In genomic region chr1:118390266-118390660, GRCm38 (mm10) we compare ENCODE assay signal across 7 mouse cellular contexts. TPM values are rescaled to one million over a fixed set of nuclear protein-coding genes. Genes with fewer than 3 reads are reported as not detected.
DNase-seq lines count a peak whose midpoint lies in the region; ATAC-seq and TF ChIP-seq lines count a peak whose summit lies in the region.

No protein-coding gene starts in this region.

- H3K4me2 ChIP-seq in lung, embryonic 16.5 days (ENCODE audit: low read depth, low read length), result peak overlapping the region; percentile 65

- peak overlapping the region; percentile 78 for H3K27ac ChIP-seq in lung, embryonic 16.5 days (ENCODE audit: low read length)
- H3K27ac ChIP-seq in forebrain, embryonic 10.5 days, result peak overlapping the region; percentile 97
- peak overlapping the region; percentile 96 for H3K27ac ChIP-seq in limb, embryonic 10.5 days
- H3K27ac ChIP-seq in small intestine, adult 2 months (ENCODE audit: insufficient read depth, low read depth, low read length), result no peak overlapping the region

- H3K4me1 ChIP-seq in lung, embryonic 16.5 days (replicated peaks; ENCODE audit: control insufficient read depth, insufficient read depth, low read length), result peaks cover 11% of the 10 kb centered on the region
- H3K4me1 ChIP-seq in forebrain, embryonic 10.5 days, result peaks cover 24% of the 10 kb centered on the region
- peaks cover 13% of the 10 kb centered on the region for H3K4me1 ChIP-seq in limb, embryonic 10.5 days
- H3K4me1 ChIP-seq in small intestine, adult 2 months (ENCODE audit: control insufficient read depth, insufficient read depth, insufficient read length, low read length), result no peaks in the 10 kb centered on the region; the same call in 1 of the 2 replicates

- no peak for ATAC-seq in lung, embryonic 16.5 days (ENCODE audit: low read depth)

- WGBS in lung, embryonic 16.5 days, result 15% methylated on average over 8 of the region's 8 CpGs
- WGBS in forebrain, embryonic 10.5 days, result 22% methylated on average over 8 of the region's 8 CpGs
- 24% methylated on average over 8 of the region's 8 CpGs for WGBS in limb, embryonic 10.5 days
- 19% methylated on average over 8 of the region's 8 CpGs for WGBS in small intestine, adult 2 months

- H3K9me3 ChIP-seq in lung, embryonic 16.5 days (ENCODE audit: control insufficient read depth, low read length), result no peaks in the 10 kb centered on the region
- no peaks in the 10 kb centered on the region for H3K9me3 ChIP-seq in forebrain, embryonic 10.5 days
- H3K9me3 ChIP-seq in limb, embryonic 10.5 days (replicated peaks), result no peaks in the 10 kb centered on the region

- no peak for TF ChIP-seq CTCF in small intestine, adult 2 months (IDR thresholded peaks at IDR 0.05; ENCODE audit: extremely low read depth, insufficient read length, insufficient replicate concordance, low read depth, low read length)

- no peaks in the 10 kb centered on the region for H3K36me3 ChIP-seq in lung, embryonic 16.5 days (ENCODE audit: control insufficient read depth, insufficient read depth, low read length)
- H3K36me3 ChIP-seq in forebrain, embryonic 10.5 days (replicated peaks), result peaks cover 43% of the 10 kb centered on the region
- peaks cover 28% of the 10 kb centered on the region for H3K36me3 ChIP-seq in limb, embryonic 10.5 days
- no peaks in the 10 kb centered on the region for H3K36me3 ChIP-seq in small intestine, adult 2 months (ENCODE audit: control insufficient read depth, insufficient read depth, low read length)

- TF ChIP-seq POLR2A in small intestine, adult 2 months (IDR thresholded peaks at IDR 0.05; ENCODE audit: low read depth, low read length), result no peak

- DNase-seq in lung, adult 18-20 months, result no peak
- DNase-seq in forebrain, embryonic 10.5 days (ENCODE audit: extremely low spot score, low spot score), result no peak
- DNase-seq in limb, embryonic 10.5 days (ENCODE audit: low spot score), result no peak
- DNase-seq in natural killer cell, adult 2 months (ENCODE audit: low spot score in 2 of 2), result no peak
- no peak for DNase-seq in adrenal gland, postnatal 4 days (ENCODE audit: low spot score in 2 of 2)

- no peaks in the 10 kb centered on the region for H3K27me3 ChIP-seq in lung, embryonic 16.5 days (ENCODE audit: control insufficient read depth, insufficient read depth, low read depth, low read length)
- H3K27me3 ChIP-seq in forebrain, embryonic 10.5 days (ENCODE audit: poor library complexity, severe bottlenecking), result no peaks in the 10 kb centered on the region
- no peaks in the 10 kb centered on the region for H3K27me3 ChIP-seq in limb, embryonic 10.5 days (ENCODE audit: low read depth, poor library complexity, severe bottlenecking)
- no peaks in the 10 kb centered on the region for H3K27me3 ChIP-seq in small intestine, adult 2 months (ENCODE audit: control insufficient read depth, insufficient read depth, low read length)

- peak overlapping the region; percentile 81 for H3K4me3 ChIP-seq in lung, embryonic 16.5 days (ENCODE audit: low read length)
- H3K4me3 ChIP-seq in forebrain, embryonic 10.5 days, result peak overlapping the region; percentile 91
- peak overlapping the region; percentile 94 for H3K4me3 ChIP-seq in limb, embryonic 10.5 days
- peak overlapping the region; percentile 89 for H3K4me3 ChIP-seq in small intestine, adult 2 months (ENCODE audit: low read depth, low read length)

- peak overlapping the region; percentile 88 for H3K9ac ChIP-seq in lung, embryonic 16.5 days (ENCODE audit: low read length)

RNA-seq across cellular contexts. Expression of gene Clasp1, which starts 1.4 kb away (rescaled TPM):
- 37.6 and 39.0 TPM in 2 replicates for polyA plus RNA-seq in lung, embryonic 16.5 days (2015; fragmentation: Nextera tagmentation; extraction: Ambion mirVana)
- polyA plus RNA-seq in forebrain, embryonic 10.5 days (2016; fragmentation: Nextera tagmentation; extraction: Ambion mirVana), result 91.5 and 94.2 TPM in 2 replicates
- 79.5 and 90.1 TPM in 2 replicates for polyA plus RNA-seq in limb, embryonic 10.5 days (2016; fragmentation: Nextera tagmentation; extraction: Ambion mirVana)
- polyA plus RNA-seq in small intestine, adult 2 months (2012; rRNA removed), result 4.0 and 10.9 TPM in 2 replicates
- 10 to 100 TPM; 61.6 to 74.2 TPM for total RNA-seq in adrenal gland, postnatal 4 days (2021)
